Mouse (Mus musculus): Measurements from ENCODE around the gene Sh3glb2. TPM values are rescaled to one million over a fixed set of nuclear protein-coding genes. Genes with fewer than 3 reads are reported as not detected.

Sh3glb2 gene
- total and polyA plus RNA-seq, 2 experiments from 2014 or later, result 89.5 to 234 TPM

GRCm38 (mm10) chr2:30306087-30306486 lies 53.0 kb downstream of the Sh3glb2 start:
- no peaks in the 10 kb centered on the region for H3K27me3 ChIP-seq (ENCODE audit: control insufficient read depth, insufficient read depth, low read length)
- H3K4me3 ChIP-seq (ENCODE audit: low read depth, low read length), result no peak overlapping the region
- ATAC-seq (ENCODE audit: insufficient read depth, low read depth) (no peak), DNase-seq (ENCODE audit: low spot score) (no peak)
- H3K9me3 ChIP-seq (replicated peaks; ENCODE audit: control insufficient read depth, low read length), result no peaks in the 10 kb centered on the region
- H3K4me2 ChIP-seq (ENCODE audit: low read depth, low read length), result no peak overlapping the region
- H3K27ac ChIP-seq (ENCODE audit: low read depth), result no peak overlapping the region
- peaks cover 100% of the 10 kb centered on the region for H3K36me3 ChIP-seq (replicated peaks; ENCODE audit: control insufficient read depth, insufficient read depth, low read length)
- WGBS, result 91% methylated on average over 7 of the region's 7 CpGs
- H3K9ac ChIP-seq (replicated peaks; ENCODE audit: low read depth, low read length), result no peak overlapping the region
- no peaks in the 10 kb centered on the region for H3K4me1 ChIP-seq (ENCODE audit: control insufficient read depth, insufficient read depth)
- TF ChIP-seq CTCF (IDR thresholded peaks at IDR 0.05; ENCODE audit: low read depth), result no peak
- TF ChIP-seq EP300 (IDR thresholded peaks at IDR 0.05; ENCODE audit: low read depth), result no peak

DNA sequence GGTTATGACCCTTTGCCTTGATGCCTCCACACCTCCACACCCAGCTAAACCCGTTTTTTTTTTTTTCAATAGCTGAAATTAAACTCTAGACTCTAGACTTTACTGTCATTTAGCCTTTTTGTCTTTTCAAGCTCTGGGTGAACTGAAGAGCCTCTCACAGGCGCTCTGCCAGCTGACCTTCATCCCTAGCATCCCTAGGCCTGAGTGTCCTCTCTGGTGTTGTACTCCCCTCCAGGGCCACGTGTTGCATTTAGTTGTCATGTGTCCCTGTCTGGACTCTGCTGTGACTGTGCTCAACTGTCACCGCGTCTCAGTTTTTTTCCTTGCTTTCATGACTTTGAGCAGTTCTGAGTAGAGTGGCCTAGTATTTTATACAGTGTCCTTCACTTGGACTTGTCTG lies 59.2 kb downstream of the Sh3glb2 start:
- H3K9me3 ChIP-seq (replicated peaks; ENCODE audit: control insufficient read depth, low read length), result no peaks in the 10 kb centered on the region
- 78% methylated on average over 5 of the region's 5 CpGs for WGBS
- H3K36me3 ChIP-seq (replicated peaks; ENCODE audit: control insufficient read depth, insufficient read depth, low read length), result peaks cover 71% of the 10 kb centered on the region
- H3K27ac ChIP-seq (ENCODE audit: low read depth), result no peak overlapping the region
- H3K4me1 ChIP-seq (ENCODE audit: control insufficient read depth, insufficient read depth), result no peaks in the 10 kb centered on the region
- TF ChIP-seq EP300 (IDR thresholded peaks at IDR 0.05; ENCODE audit: low read depth) (no peak), CTCF (IDR thresholded peaks at IDR 0.05; ENCODE audit: low read depth) (no peak)
- ATAC-seq (ENCODE audit: insufficient read depth, low read depth) (no peak), DNase-seq (ENCODE audit: low spot score) (no peak)
- no peaks in the 10 kb centered on the region for H3K27me3 ChIP-seq (ENCODE audit: control insufficient read depth, insufficient read depth, low read length)
- no peak overlapping the region for H3K4me3 ChIP-seq (ENCODE audit: low read depth, low read length)
- no peak overlapping the region for H3K9ac ChIP-seq (replicated peaks; ENCODE audit: low read depth, low read length)
- H3K4me2 ChIP-seq (ENCODE audit: low read depth, low read length), result no peak overlapping the region

DNA sequence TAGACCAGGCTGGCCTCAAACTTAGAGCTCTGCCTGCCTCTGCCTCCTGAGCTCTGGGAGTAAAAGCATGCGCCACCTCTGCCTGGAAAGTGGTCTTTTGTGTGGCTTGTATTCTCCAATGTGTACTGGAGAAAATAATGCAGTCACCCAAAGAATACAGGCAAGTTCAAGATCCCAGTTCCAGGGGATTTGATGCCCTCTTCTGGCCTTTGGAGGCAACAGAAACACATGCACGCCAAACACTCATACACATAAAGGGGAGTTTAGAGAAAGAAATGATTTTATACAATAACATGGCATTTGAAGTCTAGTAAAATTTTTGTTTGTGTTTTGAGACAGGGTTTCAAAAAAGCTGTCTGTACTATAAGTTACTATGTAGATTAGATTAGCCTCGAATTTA lies 59.6 kb downstream of the Sh3glb2 start:
- Histone ChIP-seq H3K4me1 (ENCODE audit: control insufficient read depth, insufficient read depth) (0 out of 2 replicates have a peak, but pooled peaks cover 2% of the 10 kb centered on the region), H3K9me3 (replicated peaks; ENCODE audit: control insufficient read depth, low read length) (no peaks in the 10 kb centered on the region), H3K4me2 (ENCODE audit: low read depth, low read length) (no peak overlapping the region), H3K27ac (ENCODE audit: low read depth) (no peak overlapping the region), H3K36me3 (replicated peaks; ENCODE audit: control insufficient read depth, insufficient read depth, low read length) (peaks cover 66% of the 10 kb centered on the region), H3K9ac (replicated peaks; ENCODE audit: low read depth, low read length) (no peak overlapping the region), H3K27me3 (ENCODE audit: control insufficient read depth, insufficient read depth, low read length) (no peaks in the 10 kb centered on the region), H3K4me3 (ENCODE audit: low read depth, low read length) (no peak overlapping the region)
- ATAC-seq (ENCODE audit: insufficient read depth, low read depth) (no peak), DNase-seq (ENCODE audit: low spot score) (peak; percentile 8)
- TF ChIP-seq CTCF (IDR thresholded peaks at IDR 0.05; ENCODE audit: low read depth), result peak; percentile 44
- no peak for TF ChIP-seq EP300 (IDR thresholded peaks at IDR 0.05; ENCODE audit: low read depth)
- 70% methylated on average over 3 of the region's 3 CpGs for WGBS

Small RNA genes lying within 50 kb of the gene (microRNA-seq; reads per million reads assigned to microRNA genes)
- gene Gm47292, result not detected

Other genes with a start within 250 kb of the Sh3glb2 start
- 31.2 and 32.4 TPM in 2 replicates for gene Zer1, start 234.8 kb downstream of the Sh3glb2 start, total RNA-seq (2014; rRNA removed; ENCODE audit: low replicate concordance)
- gene Zer1, start 234.8 kb downstream of the Sh3glb2 start, polyA plus RNA-seq (2015; fragmentation: Nextera tagmentation; extraction: Ambion mirVana), result 3.7 and 4.1 TPM in 2 replicates
- gene Tbc1d13, start 225.6 kb downstream of the Sh3glb2 start, total RNA-seq (2014; rRNA removed; ENCODE audit: low replicate concordance), result 21.4 and 29.5 TPM in 2 replicates
- 2.9 and 3.0 TPM in 2 replicates for gene Tbc1d13, start 225.6 kb downstream of the Sh3glb2 start, polyA plus RNA-seq (2015; fragmentation: Nextera tagmentation; extraction: Ambion mirVana)
- gene Endog, start 187.8 kb downstream of the Sh3glb2 start, total RNA-seq (2014; rRNA removed; ENCODE audit: low replicate concordance), result 124 and 127 TPM in 2 replicates
- gene Endog, start 187.8 kb downstream of the Sh3glb2 start, polyA plus RNA-seq (2015; fragmentation: Nextera tagmentation; extraction: Ambion mirVana), result 72.9 and 73.0 TPM in 2 replicates
- gene Spout1, start 180.9 kb downstream of the Sh3glb2 start, total RNA-seq (2014; rRNA removed; ENCODE audit: low replicate concordance), result 16.3 and 20.5 TPM in 2 replicates
- gene Spout1, start 180.9 kb downstream of the Sh3glb2 start, polyA plus RNA-seq (2015; fragmentation: Nextera tagmentation; extraction: Ambion mirVana), result 13.6 and 15.2 TPM in 2 replicates
- 76.8 and 81.2 TPM in 2 replicates for gene Kyat1, start 153.5 kb downstream of the Sh3glb2 start, total RNA-seq (2014; rRNA removed; ENCODE audit: low replicate concordance)
- gene Kyat1, start 153.5 kb downstream of the Sh3glb2 start, polyA plus RNA-seq (2015; fragmentation: Nextera tagmentation; extraction: Ambion mirVana), result 50.7 and 51.7 TPM in 2 replicates
- 50.8 and 66.2 TPM in 2 replicates for gene Lrrc8a, start 121.6 kb downstream of the Sh3glb2 start, total RNA-seq (2014; rRNA removed; ENCODE audit: low replicate concordance)
- gene Lrrc8a, start 121.6 kb downstream of the Sh3glb2 start, polyA plus RNA-seq (2015; fragmentation: Nextera tagmentation; extraction: Ambion mirVana), result 43.5 and 46.4 TPM in 2 replicates
- 13.9 TPM in 1 of 2 replicates, not detected in the other for gene Gm28035, start 118.8 kb downstream of the Sh3glb2 start, total RNA-seq (2014; rRNA removed; ENCODE audit: low replicate concordance)
- gene Gm28035, start 118.8 kb downstream of the Sh3glb2 start, polyA plus RNA-seq (2015; fragmentation: Nextera tagmentation; extraction: Ambion mirVana), result 0.10 and 0.12 TPM in 2 replicates
- gene Phyhd1, start 93.1 kb downstream of the Sh3glb2 start, total RNA-seq (2014; rRNA removed; ENCODE audit: low replicate concordance), result 12.9 and 47.1 TPM in 2 replicates
- gene Phyhd1, start 93.1 kb downstream of the Sh3glb2 start, polyA plus RNA-seq (2015; fragmentation: Nextera tagmentation; extraction: Ambion mirVana), result 14.7 and 15.9 TPM in 2 replicates
- not detected in 2 replicates for gene Gm28038, start 78.3 kb downstream of the Sh3glb2 start, total RNA-seq (2014; rRNA removed; ENCODE audit: low replicate concordance)
- gene Gm28038, start 78.3 kb downstream of the Sh3glb2 start, polyA plus RNA-seq (2015; fragmentation: Nextera tagmentation; extraction: Ambion mirVana), result not detected in 2 replicates
- gene Dolk, start 73.0 kb downstream of the Sh3glb2 start, total RNA-seq (2014; rRNA removed; ENCODE audit: low replicate concordance), result 45.4 and 53.8 TPM in 2 replicates
- gene Dolk, start 73.0 kb downstream of the Sh3glb2 start, polyA plus RNA-seq (2015; fragmentation: Nextera tagmentation; extraction: Ambion mirVana), result 27.2 and 32.8 TPM in 2 replicates
- gene Nup188, start 72.9 kb downstream of the Sh3glb2 start, total RNA-seq (2014; rRNA removed; ENCODE audit: low replicate concordance), result 24.6 and 32.3 TPM in 2 replicates
- 10.5 and 11.0 TPM in 2 replicates for gene Nup188, start 72.9 kb downstream of the Sh3glb2 start, polyA plus RNA-seq (2015; fragmentation: Nextera tagmentation; extraction: Ambion mirVana)
- gene Miga2, start 4.9 kb upstream of the Sh3glb2 start, total RNA-seq (2014; rRNA removed; ENCODE audit: low replicate concordance), result 82.6 and 105 TPM in 2 replicates
- gene Miga2, start 4.9 kb upstream of the Sh3glb2 start, polyA plus RNA-seq (2015; fragmentation: Nextera tagmentation; extraction: Ambion mirVana), result 31.9 and 32.6 TPM in 2 replicates
- 40.6 and 56.4 TPM in 2 replicates for gene Dolpp1, start 32.9 kb upstream of the Sh3glb2 start, total RNA-seq (2014; rRNA removed; ENCODE audit: low replicate concordance)
- gene Dolpp1, start 32.9 kb upstream of the Sh3glb2 start, polyA plus RNA-seq (2015; fragmentation: Nextera tagmentation; extraction: Ambion mirVana), result 14.4 and 15.0 TPM in 2 replicates
- 351 and 413 TPM in 2 replicates for gene Crat, start 56.5 kb upstream of the Sh3glb2 start, total RNA-seq (2014; rRNA removed; ENCODE audit: low replicate concordance)
- gene Crat, start 56.5 kb upstream of the Sh3glb2 start, polyA plus RNA-seq (2015; fragmentation: Nextera tagmentation; extraction: Ambion mirVana), result 263 and 266 TPM in 2 replicates
- gene Ptpa, start 56.7 kb upstream of the Sh3glb2 start, total RNA-seq (2014; rRNA removed; ENCODE audit: low replicate concordance), result 109 and 112 TPM in 2 replicates
- 92.4 TPM in 2 replicates for gene Ptpa, start 56.7 kb upstream of the Sh3glb2 start, polyA plus RNA-seq (2015; fragmentation: Nextera tagmentation; extraction: Ambion mirVana)
- 12.4 and 12.5 TPM in 2 replicates for gene Ier5l, start 114.9 kb upstream of the Sh3glb2 start, total RNA-seq (2014; rRNA removed; ENCODE audit: low replicate concordance)
- 0.94 and 1.2 TPM in 2 replicates for gene Ier5l, start 114.9 kb upstream of the Sh3glb2 start, polyA plus RNA-seq (2015; fragmentation: Nextera tagmentation; extraction: Ambion mirVana)
- not detected in 2 replicates for gene Cstad, start 235.7 kb upstream of the Sh3glb2 start, total RNA-seq (2014; rRNA removed; ENCODE audit: low replicate concordance)
- 3.1 and 3.6 TPM in 2 replicates for gene Cstad, start 235.7 kb upstream of the Sh3glb2 start, polyA plus RNA-seq (2015; fragmentation: Nextera tagmentation; extraction: Ambion mirVana)